Mouse (Mus musculus) embryonic facial prominence, embryonic 15.5 days (tissue): ENCODE results near the gene Tbc1d10a. TPM values are rescaled to one million over a fixed set of nuclear protein-coding genes. Genes with fewer than 3 reads are reported as not detected.

Experiments
- ATAC-seq: fragments of 200-750 bp; cut with Nextera tagmentation; 2 replicates; pipeline ENCODE4 v1.8.0; 2017; ENCODE audit warnings: low read depth, moderate TSS enrichment; ENCODE audit not compliant: insufficient number of reproducible peaks, low FRiP score, low TSS enrichment
- H3K27ac ChIP-seq: fragments of 300-500 bp; sonication (generic); replicated peaks from 2 replicates; pipeline ENCODE4 v1.5.1; 2015; ENCODE audit warnings: mild to moderate bottlenecking, inconsistent platforms
- H3K27me3 ChIP-seq: fragments of 300-500 bp; sonication (generic); 2 replicates; pipeline ENCODE4 v1.6.1; 2015; ENCODE audit warnings: inconsistent platforms
- H3K36me3 ChIP-seq: fragments of 300-500 bp; sonication (generic); 2 replicates; pipeline ENCODE4 v1.6.1; 2015; ENCODE audit warnings: mild to moderate bottlenecking, inconsistent platforms
- H3K4me1 ChIP-seq: fragments of 300-500 bp; sonication (generic); 2 replicates; pipeline ENCODE4 v1.6.1; 2015; ENCODE audit warnings: inconsistent platforms
- H3K4me2 ChIP-seq: fragments of 300-500 bp; sonication (generic); replicated peaks from 2 replicates; pipeline ENCODE4 v1.6.1; 2015; ENCODE audit warnings: mild to moderate bottlenecking, inconsistent platforms
- H3K4me3 ChIP-seq: fragments of 300-500 bp; sonication (generic); replicated peaks from 2 replicates; pipeline ENCODE4 v1.5.1; 2015; ENCODE audit warnings: mild to moderate bottlenecking, inconsistent platforms
- H3K9ac ChIP-seq: fragments of 300-500 bp; sonication (generic); 2 replicates; pipeline ENCODE4 v1.6.1; 2015; ENCODE audit warnings: inconsistent platforms
- H3K9me3 ChIP-seq: fragments of 300-500 bp; sonication (generic); replicated peaks from 2 replicates; pipeline ENCODE4 v1.6.1; 2016; ENCODE audit warnings: inconsistent platforms
- WGBS: fragments of 180-500 bp; shearing (Covaris S2); methylation state at CpG from one replicate; pipeline ENCODE4 v1.1.7; 2015; 5-methylcytosine and 5-hydroxymethylcytosine counted together
- polyA plus RNA-seq: library from polyadenylated mRNA; unstranded; fragments of >200 nt; fragmentation: Nextera tagmentation; extraction: Ambion mirVana; gene quantifications from 2 replicates; pipeline ENCODE4 v1.2.1, GENCODE M21; 2015

The Tbc1d10a gene
- polyA plus RNA-seq, 1 experiment from 2014 or later = 56.2 TPM

DNA sequence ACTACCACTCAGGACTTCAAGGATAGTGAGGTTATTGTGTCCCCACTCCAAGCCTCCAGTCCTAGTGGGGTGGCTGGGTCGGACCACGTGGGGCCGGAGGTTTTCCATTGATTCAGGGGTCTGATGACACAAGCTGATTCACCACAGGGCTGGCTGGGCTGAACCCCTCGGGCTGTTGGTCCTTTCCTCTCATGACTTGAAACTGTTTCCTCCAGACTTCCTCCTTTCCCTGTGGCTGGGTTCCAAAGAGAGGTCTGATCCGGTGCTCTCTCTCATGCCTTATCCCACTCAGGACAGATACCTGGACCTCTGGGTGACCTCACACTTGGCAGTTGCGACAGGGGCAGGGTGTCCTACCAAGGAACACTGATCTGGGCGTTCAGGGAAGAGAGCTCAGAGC is 53.6 kb downstream of the Tbc1d10a start:
- Histone ChIP-seq H3K4me1 (no peaks in the 10 kb centered on the region), H3K36me3 (no peaks in the 10 kb centered on the region), H3K27me3 (no peaks in the 10 kb centered on the region), H3K9me3 (no peaks in the 10 kb centered on the region), H3K4me3 (no peak overlapping the region), H3K9ac (no peak overlapping the region), H3K27ac (no peak overlapping the region), H3K4me2 (no peak overlapping the region)
- no peak for ATAC-seq
- WGBS = 63% methylated on average over 7 of the region's 7 CpGs

DNA sequence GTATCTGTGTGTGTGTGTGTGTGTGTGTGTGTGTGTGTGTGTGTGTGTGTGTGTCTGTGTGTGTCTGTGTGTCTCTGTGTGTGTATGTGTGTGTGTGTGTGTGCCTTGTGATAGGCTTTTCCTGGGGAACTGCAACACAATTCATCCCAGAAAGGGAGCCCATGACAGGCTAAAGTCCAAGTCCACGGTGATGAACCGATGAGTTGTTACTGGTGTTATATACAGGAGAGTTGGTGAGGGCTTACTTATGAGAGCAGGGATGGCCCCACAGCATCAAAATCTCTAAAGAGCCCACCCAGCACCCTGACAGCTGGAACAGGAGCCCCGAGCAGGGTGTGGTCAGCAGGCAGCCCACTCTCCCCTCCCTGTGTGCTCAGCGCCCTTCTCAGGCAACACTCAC is 54.6 kb downstream of the Tbc1d10a start:
- H3K4me2 ChIP-seq = no peak overlapping the region
- H3K9me3 ChIP-seq = no peaks in the 10 kb centered on the region
- H3K9ac ChIP-seq = no peak overlapping the region
- no peak for ATAC-seq
- H3K27me3 ChIP-seq = no peaks in the 10 kb centered on the region
- H3K27ac ChIP-seq = no peak overlapping the region
- WGBS = 76% methylated on average over 4 of the region's 4 CpGs
- H3K4me1 ChIP-seq = no peaks in the 10 kb centered on the region
- no peak overlapping the region for H3K4me3 ChIP-seq
- no peaks in the 10 kb centered on the region for H3K36me3 ChIP-seq

- H3K9me3 ChIP-seq = no peaks in the 10 kb centered on the region
- H3K36me3 ChIP-seq = no peaks in the 10 kb centered on the region
- H3K27ac ChIP-seq = no peak overlapping the region
- no peaks in the 10 kb centered on the region for H3K4me1 ChIP-seq
- no peak overlapping the region for H3K9ac ChIP-seq
- no peak overlapping the region for H3K4me3 ChIP-seq
- ATAC-seq = no peak
- H3K4me2 ChIP-seq = no peak overlapping the region
- H3K27me3 ChIP-seq = no peaks in the 10 kb centered on the region
- 50% methylated on average over 6 of the region's 6 CpGs for WGBS
Observed at GRCm38 (mm10) chr11:4246126-4246525, 59.5 kb downstream of the Tbc1d10a start.

- Histone ChIP-seq H3K27ac (no peak overlapping the region), H3K4me1 (no peaks in the 10 kb centered on the region), H3K4me3 (no peak overlapping the region), H3K9me3 (no peaks in the 10 kb centered on the region), H3K4me2 (no peak overlapping the region), H3K9ac (no peak overlapping the region), H3K36me3 (no peaks in the 10 kb centered on the region), H3K27me3 (no peaks in the 10 kb centered on the region)
- ATAC-seq = no peak
- WGBS = 48% methylated on average over 4 of the region's 4 CpGs
Observed at GRCm38 (mm10) chr11:4246623-4247022, 60.0 kb downstream of the Tbc1d10a start.

DNA sequence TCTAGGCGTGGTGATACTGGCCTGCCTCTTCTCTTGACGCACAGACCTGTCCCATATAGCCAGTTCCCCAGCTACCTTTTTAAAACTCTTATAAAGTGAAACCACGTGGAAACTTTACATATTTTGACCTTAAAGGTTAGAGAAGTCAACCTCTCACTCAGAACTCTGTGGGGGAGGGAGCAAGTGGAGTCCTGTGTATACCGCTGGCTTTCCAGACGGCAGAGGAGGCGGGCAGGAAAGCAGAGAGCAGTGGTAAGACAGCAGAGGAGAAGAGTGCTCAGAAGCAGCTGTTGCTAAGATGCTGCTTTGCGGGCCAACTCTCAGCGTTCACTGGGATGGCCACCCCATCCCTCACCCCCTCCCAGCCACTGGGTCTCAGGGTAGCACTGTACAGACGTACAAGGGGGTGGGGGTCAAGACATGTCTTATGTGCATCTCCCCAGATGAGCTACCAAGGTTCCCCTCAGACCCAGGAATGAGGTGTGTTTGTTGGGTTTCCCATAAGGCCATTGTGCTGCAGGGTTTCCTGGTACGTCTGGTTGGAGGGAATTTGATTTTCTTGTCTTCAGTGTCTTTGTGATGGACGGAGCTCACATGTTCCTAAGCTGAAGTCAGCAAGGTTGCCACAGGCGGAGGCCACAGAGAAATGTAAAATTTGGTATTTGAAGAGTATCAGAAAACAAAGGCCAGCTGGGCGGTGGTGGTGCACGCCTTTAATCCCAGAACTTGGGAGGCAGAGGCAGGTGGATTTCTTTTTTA is 60.8 kb downstream of the Tbc1d10a start:
- H3K9ac ChIP-seq = no peak overlapping the region
- H3K4me3 ChIP-seq = no peak overlapping the region
- no peaks in the 10 kb centered on the region for H3K4me1 ChIP-seq
- H3K9me3 ChIP-seq = no peaks in the 10 kb centered on the region
- no peaks in the 10 kb centered on the region for H3K27me3 ChIP-seq
- no peak overlapping the region for H3K4me2 ChIP-seq
- WGBS = 71% methylated on average over 14 of the region's 14 CpGs
- no peak overlapping the region for H3K27ac ChIP-seq
- H3K36me3 ChIP-seq = no peaks in the 10 kb centered on the region
- no peak for ATAC-seq

- no peak for ATAC-seq
- Histone ChIP-seq H3K4me2 (no peak overlapping the region), H3K36me3 (no peaks in the 10 kb centered on the region), H3K27me3 (no peaks in the 10 kb centered on the region), H3K9me3 (no peaks in the 10 kb centered on the region), H3K4me3 (no peak overlapping the region), H3K4me1 (no peaks in the 10 kb centered on the region), H3K27ac (no peak overlapping the region), H3K9ac (no peak overlapping the region)
- 83% methylated on average over 3 of the region's 3 CpGs for WGBS
Observed at GRCm38 (mm10) chr11:4249151-4249550, 62.6 kb downstream of the Tbc1d10a start.

GRCm38 (mm10) chr11:4250290-4250689 is 63.7 kb downstream of the Tbc1d10a start:
- WGBS = 57% methylated on average over 7 of the region's 7 CpGs
- no peak for ATAC-seq
- no peak overlapping the region for H3K4me3 ChIP-seq
- no peak overlapping the region for H3K9ac ChIP-seq
- H3K9me3 ChIP-seq = no peaks in the 10 kb centered on the region
- H3K4me2 ChIP-seq = no peak overlapping the region
- H3K27ac ChIP-seq = no peak overlapping the region
- no peaks in the 10 kb centered on the region for H3K27me3 ChIP-seq
- no peaks in the 10 kb centered on the region for H3K4me1 ChIP-seq
- no peaks in the 10 kb centered on the region for H3K36me3 ChIP-seq

DNA sequence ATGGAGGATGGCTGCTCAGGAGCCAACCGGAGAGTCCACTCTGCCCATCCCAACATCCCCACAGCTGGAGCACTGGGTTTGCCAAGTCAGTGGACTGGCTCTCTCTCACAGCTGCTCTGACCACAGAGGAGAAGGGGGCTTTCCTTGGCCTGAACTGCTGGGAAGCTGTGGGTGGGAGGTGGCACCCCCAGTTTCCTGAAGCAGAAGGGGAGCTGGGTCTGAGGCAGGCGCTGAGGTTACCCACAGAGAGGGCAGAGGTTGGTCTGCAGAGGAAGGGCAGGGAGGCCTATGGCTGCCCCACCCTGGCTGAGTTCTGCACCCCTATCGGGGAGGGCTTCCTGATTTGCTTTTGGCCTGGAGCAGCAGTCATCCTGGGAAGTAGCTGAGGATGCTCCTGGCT is 64.8 kb downstream of the Tbc1d10a start:
- Histone ChIP-seq H3K4me3 (no peak overlapping the region), H3K4me2 (no peak overlapping the region), H3K27ac (no peak overlapping the region), H3K36me3 (no peaks in the 10 kb centered on the region), H3K27me3 (no peaks in the 10 kb centered on the region), H3K9ac (no peak overlapping the region), H3K9me3 (no peaks in the 10 kb centered on the region), H3K4me1 (no peaks in the 10 kb centered on the region)
- WGBS = 88% methylated on average over 3 of the region's 3 CpGs
- ATAC-seq = peak; percentile 43; the same call in 1 of the 2 replicates

GRCm38 (mm10) chr11:4252886-4253285 is 66.3 kb downstream of the Tbc1d10a start:
- Histone ChIP-seq H3K27me3 (no peaks in the 10 kb centered on the region), H3K36me3 (no peaks in the 10 kb centered on the region), H3K4me3 (no peak overlapping the region), H3K4me2 (no peak overlapping the region), H3K9ac (no peak overlapping the region), H3K27ac (no peak overlapping the region), H3K4me1 (no peaks in the 10 kb centered on the region), H3K9me3 (no peaks in the 10 kb centered on the region)
- ATAC-seq = no peak
- WGBS = 76% methylated on average over 2 of the region's 2 CpGs

DNA sequence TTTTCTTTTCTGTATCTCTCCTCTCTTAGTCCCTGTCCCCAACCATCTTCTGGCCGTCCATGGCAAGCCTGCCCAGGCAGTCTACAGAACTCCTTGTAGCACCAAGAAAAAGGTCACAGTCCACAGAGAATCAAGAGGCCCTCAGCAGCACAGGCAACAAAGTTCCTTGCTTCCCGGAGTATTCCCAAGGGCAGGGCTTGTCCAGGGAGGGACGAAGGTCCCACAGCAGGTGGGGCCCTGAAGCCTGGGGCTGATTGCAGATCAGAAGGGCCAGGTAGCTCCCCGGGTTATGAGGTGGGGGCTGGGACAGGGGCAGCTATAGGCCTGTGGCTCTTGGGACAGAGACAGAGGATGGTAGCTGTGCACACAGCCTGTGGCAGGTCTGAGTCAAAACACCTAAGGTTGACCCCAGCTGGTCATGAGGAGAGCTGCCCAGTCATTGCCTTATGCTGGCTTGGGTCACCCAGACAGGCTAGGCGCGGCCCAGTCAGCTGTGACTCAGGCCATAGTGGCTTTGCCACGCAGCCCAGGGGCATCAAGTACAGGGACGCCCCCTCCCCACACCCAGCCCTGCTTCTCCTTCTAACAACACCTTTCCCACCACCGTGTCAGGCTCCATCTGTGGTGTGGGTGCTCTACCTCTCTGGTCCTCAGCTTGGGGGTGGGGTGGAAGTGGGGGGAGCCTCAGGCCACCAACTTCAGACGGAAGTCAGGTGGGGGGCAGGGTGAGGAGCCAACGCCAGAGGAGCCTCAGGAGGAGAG is 70.4 kb downstream of the Tbc1d10a start, which contains the start of gene Lif:
TSS of gene Lif (plus strand) at position 712 of the 762 bp plus-strand sequence.
- 52% methylated on average over 11 of the region's 11 CpGs for WGBS
- Histone ChIP-seq H3K4me1 (peaks cover 27% of the 10 kb centered on the region), H3K27ac (no peak within 1 kb of the TSS), H3K9ac (no peak within 1 kb of the TSS), H3K4me3 (no peak within 1 kb of the TSS), H3K4me2 (no peak within 1 kb of the TSS), H3K9me3 (no peaks in the 10 kb centered on the region), H3K36me3 (no peaks in the 10 kb centered on the region), H3K27me3 (no peaks in the 10 kb centered on the region)
- ATAC-seq = no peak

GRCm38 (mm10) chr11:4257756-4258155 is 71.2 kb downstream of the Tbc1d10a start:
- Histone ChIP-seq H3K4me1 (peaks cover 34% of the 10 kb centered on the region), H3K27ac (no peak overlapping the region), H3K9me3 (no peaks in the 10 kb centered on the region), H3K9ac (no peak overlapping the region), H3K27me3 (no peaks in the 10 kb centered on the region), H3K36me3 (no peaks in the 10 kb centered on the region), H3K4me3 (no peak overlapping the region), H3K4me2 (no peak overlapping the region)
- WGBS = 54% methylated on average over 5 of the region's 5 CpGs
- ATAC-seq = no peak
